Mouse (Mus musculus): Measurements from ENCODE around the gene Gsc2.
"Not testable (repeated sequence)": the region's sequence is repeated elsewhere in the genome, so short reads cannot be mapped to it uniquely, and the experiment has no call there.

Gsc2 gene

DNA sequence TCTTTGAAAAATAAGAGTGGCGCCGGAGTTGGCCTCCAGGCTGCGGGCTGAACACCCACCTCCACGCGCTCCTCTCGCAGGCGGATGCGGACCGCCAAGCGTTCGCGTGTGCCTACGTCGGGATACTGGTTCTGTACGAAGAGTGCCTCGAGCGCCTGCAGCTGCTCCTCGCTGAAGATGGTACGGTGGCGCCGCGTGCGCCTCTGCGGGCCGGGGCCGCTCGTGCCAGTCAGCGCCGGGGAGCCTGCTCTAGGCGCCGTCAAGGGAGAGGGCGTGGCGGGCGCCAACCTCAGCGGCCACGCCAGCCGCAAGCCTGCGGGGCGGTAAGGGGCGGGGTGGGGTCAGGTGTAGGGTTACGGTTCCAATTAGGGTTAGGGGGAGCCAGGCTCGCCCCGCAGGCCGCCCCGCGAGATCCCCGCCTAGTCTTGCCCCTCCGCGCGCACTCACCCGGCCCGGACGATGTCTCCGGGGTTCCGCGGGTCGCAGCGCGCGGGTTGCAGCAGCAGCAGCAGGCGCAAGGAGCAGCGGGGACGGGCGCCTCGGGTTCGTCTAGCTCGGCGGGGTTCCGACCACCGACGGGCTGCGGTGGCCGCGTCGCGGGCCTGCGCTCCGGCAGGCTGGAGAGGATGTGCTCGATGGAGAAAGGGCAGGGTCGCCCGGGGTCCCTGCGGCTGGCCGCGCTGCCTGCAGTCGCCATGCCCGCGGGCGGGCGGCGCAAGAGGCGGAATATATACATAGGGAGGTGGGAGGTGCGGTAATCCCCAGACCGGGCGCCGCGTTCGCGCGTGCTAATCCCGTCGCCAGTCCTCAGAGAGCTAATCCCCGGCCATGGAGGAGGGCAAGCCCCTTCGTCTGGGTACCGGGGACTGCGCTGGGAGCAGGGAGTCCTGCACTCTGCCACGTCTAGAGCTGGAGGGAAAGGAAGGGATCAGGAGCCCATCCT is at the start of gene Gsc2:
Gene Gsc2, minus strand, starts transcription at position 753 of the 943 bp plus-strand sequence.
- no peak for DNase-seq (ENCODE audit: low read depth)

DNA sequence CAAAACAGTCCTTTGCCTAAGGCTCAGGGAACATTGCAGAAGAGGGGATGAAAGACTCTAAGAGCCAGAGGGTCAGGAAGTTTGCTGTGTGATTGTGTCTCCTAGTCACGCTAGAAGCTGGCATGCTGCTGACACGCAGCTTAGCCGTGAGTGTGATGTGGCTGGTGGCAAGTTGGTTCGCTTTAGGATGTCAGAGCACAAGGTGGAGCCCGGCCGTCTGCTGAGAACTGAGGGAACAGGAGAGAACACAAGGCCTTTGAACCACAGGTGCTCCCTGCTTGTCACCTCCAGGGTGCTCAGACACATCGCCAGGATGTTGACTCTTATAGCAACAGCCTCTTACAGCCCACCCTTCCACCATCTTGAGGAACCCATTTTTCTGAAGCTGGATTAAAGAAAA is 47.2 kb upstream of the Gsc2 start:
- DNase-seq (ENCODE audit: low read depth) = no peak

GRCm38 (mm10) chr16:17956052-17956638 is 41.3 kb upstream of the Gsc2 start:
- not testable (repeated sequence) for DNase-seq (ENCODE audit: low read depth)

DNA sequence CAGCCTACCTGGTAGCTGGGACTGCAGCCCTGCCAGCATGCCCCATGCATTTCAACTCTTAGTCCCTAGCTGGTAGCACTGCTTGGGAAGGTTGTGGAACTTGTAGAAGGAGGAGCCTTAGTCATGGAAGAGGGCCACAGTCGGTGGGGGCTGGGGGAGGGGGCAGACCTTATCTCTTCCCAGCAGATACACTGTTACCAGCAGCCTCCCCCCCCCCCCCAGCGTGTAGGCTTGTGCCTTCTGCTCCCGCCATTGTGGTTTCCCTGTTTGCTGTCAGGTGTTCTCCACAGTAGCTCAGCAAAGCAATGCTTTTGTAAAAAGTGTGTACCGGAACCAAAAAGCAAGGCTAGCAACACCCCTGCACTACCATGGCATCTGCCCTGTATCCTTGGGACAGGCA is 36.8 kb upstream of the Gsc2 start:
- no peak for DNase-seq (ENCODE audit: low read depth)

DNA sequence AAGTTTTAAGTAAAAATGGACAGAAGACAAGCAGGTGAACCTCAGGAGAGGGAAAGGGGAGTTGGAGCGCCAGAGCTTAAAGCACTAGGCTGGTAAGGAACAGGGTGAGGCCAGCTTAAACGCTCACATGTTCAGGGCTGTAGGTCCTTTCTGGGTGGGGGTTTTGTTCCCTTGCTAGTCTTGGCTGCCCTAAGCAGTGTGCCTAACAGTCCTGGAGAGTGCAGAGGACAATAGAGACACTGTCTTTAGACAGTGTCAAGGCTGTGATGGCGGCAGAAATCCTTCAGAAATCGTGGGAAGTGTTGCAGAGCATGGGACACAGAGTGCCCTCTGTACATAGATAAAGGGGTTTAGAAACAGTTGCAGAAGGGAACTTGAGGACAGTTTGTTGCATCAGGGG is 35.2 kb upstream of the Gsc2 start:
- DNase-seq (ENCODE audit: low read depth) = no peak

DNA sequence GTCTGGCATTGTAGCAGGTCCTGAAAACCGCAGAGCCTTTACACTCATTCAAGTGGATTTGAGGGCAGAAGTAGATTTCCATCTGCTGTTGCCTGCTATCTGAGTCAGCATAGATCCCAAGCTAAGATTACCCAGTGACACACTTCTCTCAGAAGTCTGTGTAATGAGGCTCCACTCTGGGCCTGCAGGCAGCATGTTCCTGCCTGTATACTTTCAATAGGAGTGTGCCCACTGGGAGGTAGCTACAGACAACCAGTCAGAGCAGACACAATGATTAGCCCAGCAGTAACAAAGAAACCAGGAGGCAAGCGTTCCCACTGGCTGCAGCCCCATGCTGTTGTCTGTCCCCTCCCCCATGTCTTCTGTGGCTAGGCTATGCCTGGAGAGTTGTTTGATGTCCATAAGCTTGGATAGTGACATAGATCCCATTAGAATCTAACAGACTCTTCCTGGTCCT is 34.6 kb upstream of the Gsc2 start:
- peak; percentile 75 for DNase-seq (ENCODE audit: low read depth)

DNA sequence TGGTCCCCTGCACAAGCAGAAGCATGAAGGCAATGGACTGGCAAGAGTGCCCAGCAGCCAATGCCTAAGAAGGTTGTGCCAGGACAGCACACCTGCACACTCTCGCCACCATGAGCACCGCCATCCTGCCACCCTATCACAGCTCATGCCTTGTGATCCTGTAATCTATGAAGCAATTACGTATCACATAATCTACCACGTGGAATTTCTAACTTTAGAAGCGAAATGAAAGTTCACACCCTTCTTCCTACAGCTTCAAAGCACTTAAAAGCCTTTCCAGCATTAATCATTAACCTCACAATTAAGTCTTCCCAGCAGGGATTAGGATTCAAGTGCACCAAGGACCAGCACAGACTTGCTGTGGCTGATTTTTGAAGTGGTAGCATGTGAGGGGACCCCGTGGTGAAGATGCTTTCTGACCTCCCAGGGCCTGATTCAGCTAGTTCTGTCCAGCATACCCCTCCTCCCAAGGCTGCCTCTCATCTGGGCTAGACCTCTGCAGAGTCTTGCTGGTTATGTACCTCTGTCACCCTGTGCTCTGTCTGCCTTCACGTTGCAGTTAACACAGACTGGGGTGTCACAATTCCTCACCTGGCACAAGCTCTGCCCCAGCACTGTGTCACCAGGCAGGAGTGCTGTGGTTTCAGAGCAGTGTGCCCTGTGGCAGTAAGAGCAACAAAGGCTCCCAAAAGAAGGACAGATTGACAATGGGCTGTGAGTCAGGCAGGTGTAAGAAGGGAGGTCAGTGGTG is 30.4 kb upstream of the Gsc2 start:
- DNase-seq (ENCODE audit: low read depth) = no peak

DNA sequence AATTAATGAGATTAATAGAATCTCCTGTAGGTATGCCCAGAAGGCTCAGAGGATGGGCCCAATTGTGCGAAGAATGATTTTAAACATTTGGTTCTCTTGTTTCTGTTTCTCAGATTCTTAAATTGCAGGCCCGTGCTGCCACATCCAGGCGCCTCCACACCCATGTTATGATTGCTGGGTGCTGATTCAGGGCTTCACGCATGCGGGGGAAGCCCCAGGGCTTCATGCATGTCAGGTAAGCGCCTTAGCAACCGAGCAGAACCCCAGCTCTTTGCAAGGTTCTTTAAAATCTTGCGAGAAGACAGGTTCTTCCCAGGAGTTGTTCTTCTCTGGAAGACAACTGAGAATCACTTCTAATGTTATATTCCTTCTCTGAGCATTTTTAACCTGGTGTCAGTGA is 28.6 kb upstream of the Gsc2 start:
- no peak for DNase-seq (ENCODE audit: low read depth)

- peak; percentile 66 for DNase-seq (ENCODE audit: low read depth)
Measured at GRCm38 (mm10) chr16:17939255-17939751, 24.4 kb upstream of the Gsc2 start.

DNA sequence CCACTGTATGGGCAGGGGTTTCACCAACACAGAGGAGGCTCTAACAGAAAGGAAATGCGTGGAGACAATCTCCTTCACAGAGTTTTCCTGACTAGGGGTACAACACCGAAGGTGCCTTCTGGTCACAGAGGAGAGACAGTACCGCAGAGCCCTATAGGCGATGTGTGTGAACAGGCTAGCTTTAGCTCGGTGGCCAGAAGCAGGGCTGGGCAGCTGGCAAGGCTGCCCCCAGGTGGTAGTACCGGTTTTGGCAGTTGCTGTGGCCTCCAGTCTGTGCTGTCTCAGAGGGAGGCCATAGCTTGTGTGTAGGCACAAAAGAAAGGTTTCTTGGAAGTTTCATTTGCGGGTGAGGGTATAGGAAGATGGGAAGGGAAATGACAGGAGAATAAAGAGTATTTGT is 24.0 kb upstream of the Gsc2 start:
- DNase-seq (ENCODE audit: low read depth) = peak; percentile 91

DNA sequence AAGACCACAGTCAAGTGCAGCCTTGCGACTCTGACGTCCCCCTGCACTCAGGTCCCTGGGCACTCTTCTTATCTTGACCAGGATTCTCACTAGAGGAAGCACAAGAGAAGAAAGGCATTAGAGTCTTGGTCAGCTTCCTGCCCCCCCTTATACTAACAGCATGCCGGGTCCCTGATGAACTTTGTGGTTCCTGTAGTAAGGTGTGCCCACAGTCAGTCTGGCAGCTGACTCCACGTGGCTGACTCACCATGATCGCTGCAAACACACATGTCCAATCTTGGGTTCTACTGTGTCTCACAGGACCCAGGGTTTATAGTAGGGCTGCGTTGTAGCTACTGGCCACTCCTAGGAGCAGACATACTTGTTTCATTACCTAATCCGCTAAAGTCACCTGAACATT is 23.3 kb upstream of the Gsc2 start:
- peak; percentile 91 for DNase-seq (ENCODE audit: low read depth)

DNA sequence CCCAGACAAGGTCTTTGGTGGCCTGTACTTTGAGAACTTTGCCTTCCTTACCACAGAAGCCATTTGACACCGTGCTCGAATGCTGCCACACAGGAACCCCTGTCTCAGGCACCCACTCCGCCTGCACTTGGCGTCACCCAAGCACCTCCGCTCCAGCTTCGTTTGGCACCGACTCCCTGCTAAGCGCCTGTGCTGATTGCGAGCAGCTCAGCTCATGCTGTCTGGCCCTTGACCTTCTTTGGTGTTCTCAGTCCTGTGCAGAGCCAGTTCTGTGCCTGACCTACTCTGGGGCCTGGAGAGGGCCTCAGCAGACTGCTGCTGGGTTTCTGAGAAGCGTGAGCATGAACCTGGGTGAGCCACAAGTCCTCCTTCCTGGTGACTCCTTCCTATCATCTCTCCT is 21.9 kb upstream of the Gsc2 start:
- DNase-seq (ENCODE audit: low read depth) = peak; percentile 25

- peak; percentile 60 for DNase-seq (ENCODE audit: low read depth)
Measured at GRCm38 (mm10) chr16:17934445-17934910, 19.6 kb upstream of the Gsc2 start.

GRCm38 (mm10) chr16:17933594-17934444 is 19.0 kb upstream of the Gsc2 start:
- no peak for DNase-seq (ENCODE audit: low read depth)

DNA sequence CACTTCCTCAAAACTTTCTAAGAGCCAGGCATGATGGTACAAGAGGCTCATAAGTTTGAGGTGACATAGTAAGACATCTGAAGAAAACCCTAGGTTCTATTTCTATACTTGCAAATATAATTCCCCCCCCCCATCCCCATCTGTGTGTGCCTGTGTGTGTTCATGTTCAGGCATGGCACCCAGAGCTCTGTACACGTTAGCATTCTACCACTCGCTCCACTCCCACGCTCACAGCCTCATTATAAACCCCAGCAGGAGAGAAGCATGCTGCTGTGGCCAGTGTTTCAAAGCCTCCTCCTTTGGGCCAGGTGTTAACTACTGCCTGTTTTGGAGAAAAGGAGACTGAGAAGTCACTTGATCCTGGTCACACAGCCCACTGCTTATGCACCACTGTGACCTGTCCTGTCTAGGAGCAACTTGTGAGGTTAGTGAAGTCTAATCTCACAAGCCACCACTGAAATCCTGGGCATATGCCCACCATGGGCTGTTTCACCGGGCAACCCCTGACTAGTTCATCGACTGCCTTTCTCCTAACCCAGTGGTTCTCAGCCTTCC is 17.1 kb upstream of the Gsc2 start:
- DNase-seq (ENCODE audit: low read depth) = no peak

- DNase-seq (ENCODE audit: low read depth) = no peak
Measured at GRCm38 (mm10) chr16:17929631-17930030, 14.8 kb upstream of the Gsc2 start.

DNA sequence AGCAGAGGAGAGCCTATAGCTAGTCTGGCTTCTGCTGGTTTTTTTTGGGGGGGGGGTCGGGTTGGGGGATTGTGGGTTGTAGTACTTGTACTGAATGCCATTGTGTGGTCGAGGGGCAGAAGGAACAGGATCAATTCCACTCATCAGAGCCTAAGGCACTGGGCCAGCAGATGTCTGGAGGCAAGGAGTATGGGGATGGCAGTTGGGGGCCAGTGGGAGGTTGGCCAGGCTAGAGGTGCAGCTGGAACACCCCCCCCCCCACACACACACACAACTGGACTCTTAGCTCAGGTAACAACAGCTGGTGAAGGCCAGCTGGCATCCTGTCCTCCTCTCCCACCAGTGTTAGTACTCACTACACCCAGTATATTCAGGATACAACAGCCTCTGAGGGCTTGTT is 14.4 kb upstream of the Gsc2 start:
- DNase-seq (ENCODE audit: low read depth) = no peak

DNA sequence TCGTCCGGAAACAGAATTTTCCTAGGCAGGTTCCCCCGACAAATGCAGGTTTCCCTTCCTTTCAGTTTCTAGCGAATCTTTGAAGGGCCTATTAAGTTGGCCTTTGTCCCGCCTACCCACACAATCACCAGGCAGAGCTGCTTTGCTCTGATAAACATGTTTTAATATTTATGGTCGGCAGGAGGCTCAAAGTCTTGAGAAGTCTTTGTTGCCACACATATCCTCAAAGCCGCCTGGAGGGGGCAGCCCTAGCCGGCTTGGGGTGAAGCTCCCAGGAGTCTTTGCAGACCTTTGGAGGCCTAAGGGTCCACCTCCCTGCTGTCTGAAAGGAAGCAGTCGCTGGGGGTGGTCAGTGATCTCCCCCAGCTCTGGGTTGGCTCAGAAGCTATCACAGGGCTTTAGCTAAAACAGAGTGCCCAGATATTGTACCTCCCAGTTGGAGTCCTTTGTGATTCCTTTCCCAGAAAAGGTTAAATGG is 13.8 kb upstream of the Gsc2 start:
- DNase-seq (ENCODE audit: low read depth) = peak; percentile 96

- DNase-seq (ENCODE audit: low read depth) = peak; percentile 93
Measured at GRCm38 (mm10) chr16:17928087-17928580, 13.3 kb upstream of the Gsc2 start, which contains the start of gene Slc25a1. TSS of gene Slc25a1 (minus strand) at chr16:17928219.

DNA sequence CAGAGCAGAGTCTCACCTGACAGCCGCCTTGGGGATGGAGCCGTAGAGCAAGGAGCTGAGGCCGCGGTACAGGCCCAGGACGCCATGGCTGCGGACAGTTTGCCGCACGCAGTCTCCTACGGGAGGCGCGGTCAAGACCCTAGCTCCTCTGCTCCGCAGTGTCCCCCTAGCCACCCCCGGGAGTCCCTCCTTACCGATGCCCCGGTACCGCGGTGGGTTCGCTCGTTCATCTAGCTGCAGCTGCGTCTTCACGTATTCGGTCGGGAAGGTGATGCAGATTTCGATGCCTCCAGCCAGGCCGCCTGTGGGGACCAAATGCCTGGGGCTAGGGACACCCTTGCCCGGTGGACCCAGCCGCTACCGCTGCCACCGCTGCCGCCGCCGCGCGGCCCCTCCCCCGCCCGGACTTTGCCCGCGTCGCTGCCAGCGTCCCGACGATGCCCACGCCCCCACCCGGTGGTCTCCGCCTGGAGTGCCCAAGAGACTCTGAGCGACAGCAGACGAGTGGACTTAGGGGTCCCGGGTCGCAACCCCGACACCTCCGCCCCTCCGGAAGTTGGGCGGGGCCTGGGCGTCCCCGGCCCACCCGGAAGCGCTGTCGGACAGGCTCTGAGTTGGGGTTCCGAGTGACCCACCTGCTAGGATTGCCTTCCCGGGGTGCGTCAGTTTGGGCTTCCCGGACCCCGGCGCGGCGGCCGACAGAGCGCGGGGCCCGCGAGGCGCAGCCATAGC is 12.7 kb upstream of the Gsc2 start:
- no peak for DNase-seq (ENCODE audit: low read depth)
